Mouse (Mus musculus): ENCODE measurements around the gene Tprkb. TPM values are rescaled to one million over a fixed set of nuclear protein-coding genes. Genes with fewer than 3 reads are reported as not detected.
"Not testable (repeated sequence)": the region's sequence is repeated elsewhere in the genome, so short reads cannot be mapped to it uniquely, and the experiment has no call there.

Gene Tprkb
- polyA plus RNA-seq (2015; fragmentation: Nextera tagmentation; extraction: Ambion mirVana): 27.2 and 33.8 TPM in 2 replicates

DNA sequence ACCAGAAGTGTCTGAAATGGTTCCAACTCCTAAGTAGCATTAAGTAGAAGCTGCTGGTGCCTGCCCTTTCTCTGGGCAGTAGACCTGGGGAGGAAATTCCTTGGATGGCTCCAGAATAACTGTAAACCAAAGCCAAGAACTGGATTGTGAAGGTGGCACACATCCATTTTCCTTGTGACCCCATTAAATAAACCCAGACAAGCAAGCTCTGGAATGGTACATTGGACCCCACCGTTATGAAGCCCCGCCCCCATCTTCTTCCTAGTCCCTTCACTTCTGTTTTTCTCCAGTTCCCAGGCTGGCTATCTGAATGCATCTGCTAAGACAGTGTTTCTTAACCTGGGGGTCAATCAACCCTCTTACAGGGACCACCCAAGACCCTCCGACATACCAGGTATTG lies at the start of gene Tprkb:
Tprkb (plus strand) TSS at position 279 of the 400 bp plus-strand sequence.
- Histone ChIP-seq H3K27me3 (ENCODE audit: control insufficient read depth, insufficient read depth, low read depth, low read length) (no peaks in the 10 kb centered on the region), H3K9me3 (ENCODE audit: control insufficient read depth, low read length) (no peaks in the 10 kb centered on the region), H3K36me3 (ENCODE audit: control insufficient read depth, insufficient read depth, low read length) (no peaks in the 10 kb centered on the region), H3K4me2 (ENCODE audit: low read depth, low read length) (no peak within 1 kb of the TSS), H3K27ac (ENCODE audit: low read length) (no peak within 1 kb of the TSS), H3K4me1 (replicated peaks; ENCODE audit: control insufficient read depth, insufficient read depth, low read length) (peaks cover 11% of the 10 kb centered on the region), H3K9ac (ENCODE audit: low read length) (no peak within 1 kb of the TSS), H3K4me3 (ENCODE audit: low read length) (no peak within 1 kb of the TSS)
- WGBS: 68% methylated on average over 3 of the region's 3 CpGs
- no peak for ATAC-seq (ENCODE audit: low read depth)

DNA sequence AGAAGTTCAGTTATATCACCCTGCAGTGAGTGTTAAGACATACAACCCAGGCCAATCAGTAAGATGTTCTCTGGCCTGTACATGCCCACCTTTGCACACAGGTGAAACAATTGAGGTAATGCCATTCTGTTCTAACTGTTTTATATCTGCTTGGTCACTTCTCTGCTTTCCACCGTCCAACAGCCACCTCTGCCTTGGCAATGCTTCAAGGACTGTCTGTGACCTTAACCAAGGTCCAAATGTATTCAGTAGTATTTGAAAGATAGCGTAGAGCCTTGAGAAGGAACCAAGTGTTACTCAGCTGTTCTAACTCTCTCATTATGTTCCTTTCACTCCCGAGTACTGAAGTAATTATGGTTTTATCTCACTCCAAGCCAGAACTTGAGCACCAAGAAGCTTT lies 49.1 kb upstream of the Tprkb start:
- no peaks in the 10 kb centered on the region for H3K36me3 ChIP-seq (ENCODE audit: control insufficient read depth, insufficient read depth, low read length)
- H3K4me2 ChIP-seq (ENCODE audit: low read depth, low read length): no peak overlapping the region
- no peaks in the 10 kb centered on the region for H3K4me1 ChIP-seq (replicated peaks; ENCODE audit: control insufficient read depth, insufficient read depth, low read length)
- no peaks in the 10 kb centered on the region for H3K27me3 ChIP-seq (ENCODE audit: control insufficient read depth, insufficient read depth, low read depth, low read length)
- no peak overlapping the region for H3K27ac ChIP-seq (ENCODE audit: low read length)
- no peak overlapping the region for H3K9ac ChIP-seq (ENCODE audit: low read length)
- H3K9me3 ChIP-seq (ENCODE audit: control insufficient read depth, low read length): no peaks in the 10 kb centered on the region
- H3K4me3 ChIP-seq (ENCODE audit: low read length): no peak overlapping the region
- 70% methylated on average over 3 of the region's 3 CpGs for WGBS
- ATAC-seq (ENCODE audit: low read depth): no peak

DNA sequence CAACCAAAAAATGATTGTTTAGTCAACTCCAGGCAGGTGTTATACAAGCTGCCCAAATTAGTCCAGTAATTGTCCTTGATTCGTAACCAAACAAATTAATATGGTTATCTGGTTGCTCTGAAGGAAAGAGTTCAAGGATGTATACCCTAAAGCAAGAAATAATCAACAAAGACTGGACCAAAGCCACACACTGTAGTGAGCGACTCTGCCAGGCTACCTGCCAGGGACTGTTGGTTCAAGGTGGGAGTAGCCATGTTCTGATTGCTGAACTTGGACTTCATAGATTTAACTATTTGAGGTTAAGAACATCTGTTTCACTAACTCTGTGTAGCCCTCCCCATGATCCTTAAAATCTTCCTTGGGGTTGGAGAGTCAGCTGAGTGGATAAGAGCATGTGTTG lies 48.5 kb upstream of the Tprkb start:
- H3K4me3 ChIP-seq (ENCODE audit: low read length): no peak overlapping the region
- H3K36me3 ChIP-seq (ENCODE audit: control insufficient read depth, insufficient read depth, low read length): no peaks in the 10 kb centered on the region
- H3K9ac ChIP-seq (ENCODE audit: low read length): no peak overlapping the region
- H3K4me1 ChIP-seq (replicated peaks; ENCODE audit: control insufficient read depth, insufficient read depth, low read length): no peaks in the 10 kb centered on the region
- ATAC-seq (ENCODE audit: low read depth): no peak
- no peaks in the 10 kb centered on the region for H3K27me3 ChIP-seq (ENCODE audit: control insufficient read depth, insufficient read depth, low read depth, low read length)
- WGBS: 78% methylated on average over 2 of the region's 2 CpGs
- H3K9me3 ChIP-seq (ENCODE audit: control insufficient read depth, low read length): no peaks in the 10 kb centered on the region
- no peak overlapping the region for H3K27ac ChIP-seq (ENCODE audit: low read length)
- H3K4me2 ChIP-seq (ENCODE audit: low read depth, low read length): no peak overlapping the region

DNA sequence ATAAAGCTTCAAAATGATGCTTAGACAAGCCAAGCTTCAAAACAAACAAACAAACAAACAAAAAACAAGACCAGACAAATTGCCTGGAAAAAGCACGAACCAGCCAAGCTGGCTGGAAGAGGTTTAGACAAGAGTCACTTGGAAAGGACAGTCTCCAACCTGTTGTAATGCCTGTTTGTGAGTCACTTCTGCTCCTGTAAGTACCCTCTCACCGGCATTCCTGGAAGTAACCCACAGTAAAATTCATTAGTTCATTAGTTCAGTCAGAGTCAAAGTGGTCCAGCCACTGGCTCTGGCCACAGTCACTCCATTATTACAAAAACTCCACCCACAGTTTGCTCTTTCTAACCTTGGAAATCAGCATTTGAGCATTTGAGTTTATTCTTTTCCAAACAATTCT lies 47.8 kb upstream of the Tprkb start:
- no peak overlapping the region for H3K9ac ChIP-seq (ENCODE audit: low read length)
- H3K27me3 ChIP-seq (ENCODE audit: control insufficient read depth, insufficient read depth, low read depth, low read length): no peaks in the 10 kb centered on the region
- no peaks in the 10 kb centered on the region for H3K4me1 ChIP-seq (replicated peaks; ENCODE audit: control insufficient read depth, insufficient read depth, low read length)
- no peak overlapping the region for H3K27ac ChIP-seq (ENCODE audit: low read length)
- WGBS: 86% methylated on average over 2 of the region's 2 CpGs
- no peaks in the 10 kb centered on the region for H3K36me3 ChIP-seq (ENCODE audit: control insufficient read depth, insufficient read depth, low read length)
- no peak overlapping the region for H3K4me3 ChIP-seq (ENCODE audit: low read length)
- no peak overlapping the region for H3K4me2 ChIP-seq (ENCODE audit: low read depth, low read length)
- no peak for ATAC-seq (ENCODE audit: low read depth)
- no peaks in the 10 kb centered on the region for H3K9me3 ChIP-seq (ENCODE audit: control insufficient read depth, low read length)

DNA sequence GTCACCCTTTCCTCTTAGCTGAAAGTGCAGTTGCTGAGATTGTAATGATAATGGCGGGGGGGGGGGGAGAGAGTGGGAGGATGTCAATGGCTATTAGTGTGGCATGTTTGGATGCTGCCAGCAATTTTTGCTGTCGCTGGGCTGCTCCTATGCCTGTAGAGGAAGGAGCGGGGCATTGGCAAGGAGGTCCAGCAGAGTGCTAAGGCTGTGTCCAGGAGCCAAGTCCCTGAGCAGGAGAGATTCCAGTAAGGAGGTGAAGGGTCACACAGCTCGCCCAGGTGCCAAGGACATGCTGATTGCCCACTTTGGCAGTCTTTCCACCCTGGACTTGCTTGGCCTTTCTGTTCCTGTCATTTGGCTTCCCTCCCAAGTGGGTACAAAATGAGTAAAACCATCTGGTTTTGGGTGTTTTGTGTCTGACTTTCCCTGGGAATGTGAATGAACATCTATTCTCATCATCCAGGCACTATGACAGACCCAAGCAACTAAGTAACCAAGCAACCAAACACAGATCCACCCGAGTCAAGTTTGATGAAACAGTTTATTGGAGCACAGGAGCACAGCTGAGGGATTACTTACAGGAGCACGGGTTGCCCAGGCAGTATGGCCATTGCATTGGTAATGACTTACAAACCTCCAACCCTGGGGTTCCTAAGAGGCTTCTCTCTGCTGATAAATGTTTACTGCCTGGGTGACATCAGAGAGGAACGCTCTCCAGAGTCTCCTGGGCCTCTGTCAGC lies 46.6 kb upstream of the Tprkb start:
- not testable (repeated sequence) for H3K9me3 ChIP-seq (ENCODE audit: control insufficient read depth, low read length); ATAC-seq (ENCODE audit: low read depth)

DNA sequence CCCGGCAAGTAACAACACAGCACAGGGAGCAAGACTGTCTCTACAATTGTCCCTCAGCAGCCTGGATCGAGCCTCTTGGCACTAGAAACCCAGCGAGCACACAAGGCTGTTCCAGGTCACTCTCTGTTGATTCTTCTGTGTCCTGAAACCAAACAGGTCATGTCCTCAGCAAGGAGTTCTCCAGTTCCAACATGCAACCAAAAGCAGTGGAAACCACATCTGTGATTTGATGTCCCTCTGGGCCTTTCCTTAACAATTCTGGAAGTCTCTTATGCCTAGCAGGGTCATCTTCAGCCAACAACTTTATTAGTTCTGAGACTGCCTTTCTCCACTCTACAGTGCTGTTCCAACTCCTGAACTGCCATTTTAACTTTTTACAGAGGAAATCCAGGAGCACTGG lies 45.5 kb upstream of the Tprkb start:
- H3K4me2 ChIP-seq (ENCODE audit: low read depth, low read length); H3K4me1 ChIP-seq (replicated peaks; ENCODE audit: control insufficient read depth, insufficient read depth, low read length); H3K27ac ChIP-seq (ENCODE audit: low read length); H3K9ac ChIP-seq (ENCODE audit: low read length); H3K27me3 ChIP-seq (ENCODE audit: control insufficient read depth, insufficient read depth, low read depth, low read length); H3K36me3 ChIP-seq (ENCODE audit: control insufficient read depth, insufficient read depth, low read length); H3K4me3 ChIP-seq (ENCODE audit: low read length); H3K9me3 ChIP-seq (ENCODE audit: control insufficient read depth, low read length); ATAC-seq (ENCODE audit: low read depth): not testable (repeated sequence)
- WGBS: 70% methylated on average over 3 of the region's 3 CpGs

More for the DNA sequence above, 46.6 kb upstream of the Tprkb start:
- H3K27me3 ChIP-seq (ENCODE audit: control insufficient read depth, insufficient read depth, low read depth, low read length); H3K9ac ChIP-seq (ENCODE audit: low read length); H3K4me1 ChIP-seq (replicated peaks; ENCODE audit: control insufficient read depth, insufficient read depth, low read length); H3K36me3 ChIP-seq (ENCODE audit: control insufficient read depth, insufficient read depth, low read length); H3K4me2 ChIP-seq (ENCODE audit: low read depth, low read length); H3K27ac ChIP-seq (ENCODE audit: low read length); H3K4me3 ChIP-seq (ENCODE audit: low read length): not testable (repeated sequence)
- 70% methylated on average over 5 of the region's 7 CpGs for WGBS

DNA sequence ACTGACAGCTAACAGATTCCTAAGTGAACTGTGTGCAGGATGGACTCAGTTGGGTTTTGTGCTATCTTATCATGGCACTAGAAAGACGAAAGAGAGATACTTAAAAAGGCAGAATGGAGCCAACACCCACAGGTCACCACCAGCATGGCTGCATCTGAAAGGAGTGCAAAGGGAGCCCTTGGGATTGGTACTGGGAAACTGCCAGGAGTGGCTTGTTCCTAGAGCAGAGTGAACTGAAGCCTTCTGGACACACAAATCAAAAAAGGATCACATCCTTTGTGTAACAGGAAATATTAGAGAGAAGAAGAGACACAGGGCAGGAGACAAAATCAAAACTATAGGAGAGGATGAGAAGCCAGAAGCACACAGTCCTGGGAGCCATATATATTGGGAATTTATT lies 44.7 kb upstream of the Tprkb start:
- H3K4me2 ChIP-seq (ENCODE audit: low read depth, low read length); H3K4me3 ChIP-seq (ENCODE audit: low read length); H3K27ac ChIP-seq (ENCODE audit: low read length); H3K4me1 ChIP-seq (replicated peaks; ENCODE audit: control insufficient read depth, insufficient read depth, low read length); ATAC-seq (ENCODE audit: low read depth); H3K36me3 ChIP-seq (ENCODE audit: control insufficient read depth, insufficient read depth, low read length); H3K9ac ChIP-seq (ENCODE audit: low read length); H3K9me3 ChIP-seq (ENCODE audit: control insufficient read depth, low read length); H3K27me3 ChIP-seq (ENCODE audit: control insufficient read depth, insufficient read depth, low read depth, low read length): not testable (repeated sequence)
- WGBS: 15% methylated on average over 1 of the region's 1 CpGs

DNA sequence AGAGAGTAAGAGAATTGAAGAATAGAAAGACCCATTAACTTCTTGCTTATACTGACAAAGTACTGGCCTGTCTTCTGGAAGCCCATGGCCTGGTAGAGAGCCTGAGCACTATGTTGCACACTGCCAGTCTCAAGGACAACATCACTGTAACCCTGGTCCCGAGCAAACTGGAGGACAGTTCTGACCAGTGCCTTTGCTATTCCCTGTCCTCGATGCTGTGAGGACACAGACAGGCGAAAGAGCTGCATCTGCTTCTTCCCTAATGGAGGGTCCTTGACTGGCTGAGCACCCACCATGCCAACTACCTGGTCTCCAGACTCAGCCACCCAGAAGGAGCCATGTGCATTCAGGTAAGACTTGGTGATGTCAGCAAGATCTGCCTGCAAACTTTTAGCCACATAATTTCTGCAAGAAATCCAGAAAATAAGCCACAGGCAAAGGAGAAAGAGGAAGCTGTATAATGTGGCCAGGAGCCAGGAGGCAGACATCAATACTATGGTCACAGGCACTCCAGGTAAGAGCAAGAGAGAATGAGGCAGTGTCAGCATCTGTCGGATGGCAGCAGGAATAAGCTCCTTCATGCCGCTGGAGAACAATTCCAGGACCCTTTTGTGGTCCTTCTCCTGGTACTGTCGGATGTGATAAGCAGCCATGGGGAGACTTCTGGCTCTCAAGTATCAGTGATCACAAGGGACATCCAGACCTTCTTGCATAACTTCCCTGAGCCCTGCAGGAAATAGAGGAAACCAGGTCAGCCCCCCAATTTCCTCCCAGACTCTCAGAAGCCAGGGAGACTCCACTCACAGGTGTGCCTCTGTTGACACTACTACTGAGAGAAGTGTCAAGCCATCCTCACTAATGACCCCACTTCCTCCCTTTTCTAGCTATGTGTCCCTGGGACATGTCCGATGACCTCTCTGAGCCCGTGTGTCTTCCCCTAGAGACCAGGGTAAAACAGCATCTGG lies 43.7 kb upstream of the Tprkb start:
- H3K27me3 ChIP-seq (ENCODE audit: control insufficient read depth, insufficient read depth, low read depth, low read length): no peaks in the 10 kb centered on the region
- no peak overlapping the region for H3K9ac ChIP-seq (ENCODE audit: low read length)
- H3K4me1 ChIP-seq (replicated peaks; ENCODE audit: control insufficient read depth, insufficient read depth, low read length): no peaks in the 10 kb centered on the region
- no peaks in the 10 kb centered on the region for H3K36me3 ChIP-seq (ENCODE audit: control insufficient read depth, insufficient read depth, low read length)
- H3K4me3 ChIP-seq (ENCODE audit: low read length): no peak overlapping the region
- H3K4me2 ChIP-seq (ENCODE audit: low read depth, low read length): no peak overlapping the region
- H3K27ac ChIP-seq (ENCODE audit: low read length): no peak overlapping the region
- 58% methylated on average over 8 of the region's 8 CpGs for WGBS
- H3K9me3 ChIP-seq (ENCODE audit: control insufficient read depth, low read length): no peaks in the 10 kb centered on the region
- no peak for ATAC-seq (ENCODE audit: low read depth)

DNA sequence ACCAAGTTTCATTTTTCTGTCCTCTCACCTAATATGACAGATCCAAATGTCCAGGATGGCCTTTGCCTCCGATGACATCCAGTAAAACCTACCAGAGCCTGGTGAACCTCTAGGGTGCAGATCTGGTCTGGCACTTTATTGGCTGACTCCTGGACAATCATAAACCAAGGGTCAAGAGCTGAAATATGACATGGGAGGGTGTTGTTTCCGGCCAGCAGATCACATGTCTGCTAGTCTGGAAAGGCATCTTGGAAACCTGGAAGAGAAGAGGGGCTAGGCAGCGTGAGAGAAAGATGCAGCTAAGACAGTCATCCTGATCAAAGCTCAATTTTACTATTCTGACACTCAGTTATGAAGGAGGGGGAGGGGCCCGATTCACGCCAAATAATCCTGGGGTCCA lies 42.7 kb upstream of the Tprkb start, which contains the start of gene Nat8f2:
Nat8f2 (minus strand) TSS at position 153 of the 400 bp plus-strand sequence.
- H3K27me3 ChIP-seq (ENCODE audit: control insufficient read depth, insufficient read depth, low read depth, low read length); H3K36me3 ChIP-seq (ENCODE audit: control insufficient read depth, insufficient read depth, low read length); H3K4me1 ChIP-seq (replicated peaks; ENCODE audit: control insufficient read depth, insufficient read depth, low read length); H3K4me3 ChIP-seq (ENCODE audit: low read length); ATAC-seq (ENCODE audit: low read depth); H3K9me3 ChIP-seq (ENCODE audit: control insufficient read depth, low read length); H3K27ac ChIP-seq (ENCODE audit: low read length); H3K4me2 ChIP-seq (ENCODE audit: low read depth, low read length); H3K9ac ChIP-seq (ENCODE audit: low read length): not testable (repeated sequence)
- 52% methylated on average over 5 of the region's 5 CpGs for WGBS
